Mouse (Mus musculus) cerebellum, adult 8-10 months (tissue): ENCODE measurements around the gene Tmem107.
A peak's percentile ranks its signal among the peaks of the same experiment; 100 is the strongest.

Experiments used
- DNase-seq: peaks from one replicate; pipeline ENCODE4 v3.0.0; 2022

Tmem107 gene

GRCm38 (mm10) chr11:69059975-69060411 lies 10.6 kb upstream of the Tmem107 start:
- no peak for DNase-seq

GRCm38 (mm10) chr11:69060448-69061254 lies 10.0 kb upstream of the Tmem107 start:
- peak; percentile 51 for DNase-seq

- DNase-seq: peak; percentile 40
These were observed 9.2 kb upstream of the Tmem107 start for GRCm38 (mm10) chr11:69061255-69061912.

- peak; percentile 83 for DNase-seq
These were observed 8.3 kb upstream of the Tmem107 start for GRCm38 (mm10) chr11:69062194-69062760.

- peak; percentile 97 for DNase-seq
These were observed 7.8 kb upstream of the Tmem107 start for GRCm38 (mm10) chr11:69062761-69063224.

- peak; percentile 80 for DNase-seq
These were observed 7.0 kb upstream of the Tmem107 start for GRCm38 (mm10) chr11:69063413-69064201.

- peak; percentile 30 for DNase-seq
These were observed 6.1 kb upstream of the Tmem107 start for GRCm38 (mm10) chr11:69064259-69065133.

- no peak for DNase-seq
These were observed 5.1 kb upstream of the Tmem107 start for GRCm38 (mm10) chr11:69065394-69065925.

- DNase-seq: peak; percentile 60
These were observed 4.3 kb upstream of the Tmem107 start for GRCm38 (mm10) chr11:69066163-69066861.

GRCm38 (mm10) chr11:69066956-69067355 lies 3.6 kb upstream of the Tmem107 start:
- DNase-seq: peak; percentile 90

- peak; percentile 32 for DNase-seq
These were observed 3.0 kb upstream of the Tmem107 start for GRCm38 (mm10) chr11:69067601-69068000.

- DNase-seq: no peak
These were observed 513 bp upstream of the Tmem107 start for GRCm38 (mm10) chr11:69070093-69070492.

GRCm38 (mm10) chr11:69071262-69071661 lies 656 bp downstream of the Tmem107 start:
- DNase-seq: peak; percentile 53

- DNase-seq: no peak
These were observed 1.6 kb downstream of the Tmem107 start for GRCm38 (mm10) chr11:69072234-69072633.

- DNase-seq: no peak
These were observed 2.1 kb downstream of the Tmem107 start for GRCm38 (mm10) chr11:69072666-69073064.

GRCm38 (mm10) chr11:69073065-69073888 lies 2.7 kb downstream of the Tmem107 start:
- DNase-seq: peak; percentile 93

- no peak for DNase-seq
These were observed 3.6 kb downstream of the Tmem107 start for GRCm38 (mm10) chr11:69073951-69074775.

- no peak for DNase-seq
These were observed 4.1 kb downstream of the Tmem107 start for GRCm38 (mm10) chr11:69074776-69075069.
